Mouse (Mus musculus): ENCODE results near the gene Dapp1.

GRCm38 (mm10) chr3:137919398-137919797, 61.9 kb downstream of the Dapp1 start:
- TF ChIP-seq EP300 (IDR thresholded peaks at IDR 0.05; ENCODE audit: insufficient read depth, low read depth, low read length), result no peak
- TF ChIP-seq CTCF (IDR thresholded peaks at IDR 0.05; ENCODE audit: low read depth, low read length), result no peak

Data from ES-Bruce4 (cell line).